In the genomic region with DNA sequence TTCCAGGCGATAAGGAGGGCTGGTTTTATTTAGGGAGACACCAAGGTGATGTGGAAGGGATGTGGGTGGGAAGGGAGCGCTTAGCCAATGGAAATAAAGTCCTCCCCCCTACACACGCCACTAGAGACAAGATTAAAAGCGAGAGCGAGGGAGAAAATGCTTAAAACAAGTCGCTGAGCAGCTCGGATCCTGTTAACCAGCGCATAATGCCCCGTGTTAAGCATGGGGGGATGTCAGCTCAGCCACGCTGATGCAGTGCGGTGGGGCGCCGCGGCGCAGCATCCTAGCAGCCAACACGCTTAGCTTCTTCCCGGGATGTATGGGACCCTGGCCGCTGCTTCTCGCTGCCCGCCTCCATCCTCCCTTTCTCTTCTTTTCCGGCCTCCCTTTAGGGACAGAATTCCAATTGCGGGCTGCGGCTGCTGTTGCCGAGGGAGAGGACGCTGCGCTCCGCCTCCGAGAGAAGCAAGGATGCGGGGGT, we compare ENCODE assay signal across 9 mouse cellular contexts. TPM values are rescaled to one million over a fixed set of nuclear protein-coding genes. Genes with fewer than 3 reads are reported as not detected.
DNase-seq lines count a peak whose midpoint lies in the region; ATAC-seq and TF ChIP-seq lines count a peak whose summit lies in the region.
"Had no signal": no experiment of that assay in that cellular context is flagged by ENCODE, and none has a peak within 500 bp of the region (broad histone marks: within the 10 kb centered on the region; RNA-seq: fewer than 3 reads in every experiment).

Gene Asic2, minus strand, starts transcription at position 57 of the 481 bp plus-strand sequence.

- peak; percentile 68 for ATAC-seq in hindbrain, embryonic 16.5 days

- peak within 1 kb of the TSS; percentile 61 for H3K4me3 ChIP-seq in E14TG2a.4 (replicated peaks; ENCODE audit: low read length)
- peak within 1 kb of the TSS; percentile 50 for H3K4me3 ChIP-seq in hindbrain, embryonic 16.5 days (ENCODE audit: low read length)
- peak within 1 kb of the TSS; percentile 57 for H3K4me3 ChIP-seq in midbrain, embryonic 10.5 days
- H3K4me3 ChIP-seq: heart, embryonic 15.5 days had no signal

- peaks cover 18% of the 10 kb centered on the region for H3K4me1 ChIP-seq in E14TG2a.4 (replicated peaks; ENCODE audit: low read depth, low read length)
- peaks cover 20% of the 10 kb centered on the region for H3K4me1 ChIP-seq in hindbrain, embryonic 16.5 days (ENCODE audit: control insufficient read depth, insufficient read depth, low read depth, low read length)
- peaks cover 35% of the 10 kb centered on the region for H3K4me1 ChIP-seq in midbrain, embryonic 10.5 days
- H3K4me1 ChIP-seq: heart, embryonic 15.5 days had no signal

- WGBS in hindbrain, embryonic 16.5 days, result 2% methylated on average over 29 of the region's 29 CpGs
- WGBS in midbrain, embryonic 10.5 days, result under 1% methylated on average over 29 of the region's 29 CpGs

- H3K9me3 ChIP-seq in E14TG2a.4 (ENCODE audit: low read length), result no peaks in the 10 kb centered on the region
- no peaks in the 10 kb centered on the region for H3K9me3 ChIP-seq in hindbrain, embryonic 16.5 days (ENCODE audit: control insufficient read depth, low read length)
- H3K9me3 ChIP-seq in midbrain, embryonic 10.5 days (replicated peaks), result no peaks in the 10 kb centered on the region
- H3K9me3 ChIP-seq: heart, embryonic 15.5 days had no signal

- DNase-seq in embryo, embryonic 11 days, result peak; percentile 56
- DNase-seq in midbrain, embryonic 10.5 days (ENCODE audit: low spot score), result peak; percentile 42
- peak; percentile 87 for DNase-seq in telencephalon, adult 2 months (ENCODE audit: low read depth, low spot score)
- no peak for DNase-seq in adrenal gland, postnatal 25 days
- no peak for DNase-seq in heart, adult 11 months
- DNase-seq in spleen, postnatal 4 days (ENCODE audit: low spot score in 2 of 2), result no peak

- no peaks in the 10 kb centered on the region for H3K36me3 ChIP-seq in E14TG2a.4 (ENCODE audit: insufficient read depth, low read length)
- no peaks in the 10 kb centered on the region for H3K36me3 ChIP-seq in hindbrain, embryonic 16.5 days (ENCODE audit: control insufficient read depth, insufficient read depth, low read length)
- H3K36me3 ChIP-seq in midbrain, embryonic 10.5 days, result no peaks in the 10 kb centered on the region
- H3K36me3 ChIP-seq: heart, embryonic 15.5 days had no signal

- H3K4me2 ChIP-seq in hindbrain, embryonic 16.5 days (ENCODE audit: low read length), result peak within 1 kb of the TSS; percentile 78
- H3K4me2 ChIP-seq: heart, embryonic 15.5 days had no signal

- H3K27me3 ChIP-seq in E14TG2a.4 (ENCODE audit: insufficient read depth, low read length), result peaks cover 64% of the 10 kb centered on the region
- no peaks in the 10 kb centered on the region for H3K27me3 ChIP-seq in hindbrain, embryonic 16.5 days (replicated peaks; ENCODE audit: control insufficient read depth, insufficient read depth, low read length)
- H3K27me3 ChIP-seq in midbrain, embryonic 10.5 days (ENCODE audit: low read depth, poor library complexity, severe bottlenecking), result peaks cover 64% of the 10 kb centered on the region

- peak within 1 kb of the TSS; percentile 74 for H3K9ac ChIP-seq in hindbrain, embryonic 16.5 days (ENCODE audit: low read depth, low read length)
- H3K9ac ChIP-seq: heart, embryonic 15.5 days had no signal

- peak within 1 kb of the TSS; percentile 79 for H3K27ac ChIP-seq in hindbrain, embryonic 16.5 days (ENCODE audit: low read depth, low read length)
- peak within 1 kb of the TSS; percentile 68 for H3K27ac ChIP-seq in midbrain, embryonic 10.5 days (replicated peaks)
- H3K27ac ChIP-seq: heart, embryonic 15.5 days had no signal

- no peak for TF ChIP-seq CTCF in E14TG2a.4 (conservative IDR thresholded peaks at IDR 0.05; ENCODE audit: low read length)

RNA-seq across cellular contexts. Expression of gene Asic2, which starts in this region (rescaled TPM):
- polyA plus RNA-seq in hindbrain, embryonic 16.5 days (2015; fragmentation: Nextera tagmentation; extraction: Ambion mirVana), result 17.6 and 17.8 TPM in 2 replicates
- polyA plus RNA-seq in midbrain, embryonic 10.5 days (2016; fragmentation: Nextera tagmentation; extraction: Ambion mirVana), result 1.7 and 2.0 TPM in 2 replicates
- 1.6 and 1.9 TPM in 2 replicates for total RNA-seq in adrenal gland, postnatal 25 days (2021)
- polyA plus RNA-seq: heart, embryonic 15.5 days had no signal

Comparison
In these comparisons a context has a peak if more than half of its experiments do, and no peak if none do; other contexts are left out.
1. DNase-seq: peak in embryo, embryonic 11 days (single experiment), midbrain, embryonic 10.5 days (single experiment) and telencephalon, adult 2 months (single experiment); none in adrenal gland, postnatal 25 days (single experiment), heart, adult 11 months (single experiment) and spleen, postnatal 4 days (0 of 2).
2. Peak in every context shown above with its lines, with median percentiles within 50 percentile points of each other: H3K4me3 ChIP-seq.